Mouse (Mus musculus) adrenal gland, postnatal 0 days (tissue): ENCODE results near the gene Dnase1l1. TPM values are rescaled to one million over a fixed set of nuclear protein-coding genes. Genes with fewer than 3 reads are reported as not detected.

Experiments
- microRNA-seq: library from miRNA; unstranded; fragments of <30 nt; microRNA quantifications from one replicate; pipeline ENCODE4, GENCODE M21; 2016; ENCODE audit warnings: borderline replicate concordance; ENCODE audit not compliant: insufficient number of aligned reads
- polyA plus RNA-seq: library from polyadenylated mRNA; unstranded; fragments of >200 nt; fragmentation: Nextera tagmentation; extraction: Ambion mirVana; gene quantifications from 2 replicates; pipeline ENCODE4 v1.2.1, GENCODE M21; 2015

Dnase1l1 gene
- polyA plus RNA-seq = 19.2 and 21.0 TPM in 2 replicates

DNA sequence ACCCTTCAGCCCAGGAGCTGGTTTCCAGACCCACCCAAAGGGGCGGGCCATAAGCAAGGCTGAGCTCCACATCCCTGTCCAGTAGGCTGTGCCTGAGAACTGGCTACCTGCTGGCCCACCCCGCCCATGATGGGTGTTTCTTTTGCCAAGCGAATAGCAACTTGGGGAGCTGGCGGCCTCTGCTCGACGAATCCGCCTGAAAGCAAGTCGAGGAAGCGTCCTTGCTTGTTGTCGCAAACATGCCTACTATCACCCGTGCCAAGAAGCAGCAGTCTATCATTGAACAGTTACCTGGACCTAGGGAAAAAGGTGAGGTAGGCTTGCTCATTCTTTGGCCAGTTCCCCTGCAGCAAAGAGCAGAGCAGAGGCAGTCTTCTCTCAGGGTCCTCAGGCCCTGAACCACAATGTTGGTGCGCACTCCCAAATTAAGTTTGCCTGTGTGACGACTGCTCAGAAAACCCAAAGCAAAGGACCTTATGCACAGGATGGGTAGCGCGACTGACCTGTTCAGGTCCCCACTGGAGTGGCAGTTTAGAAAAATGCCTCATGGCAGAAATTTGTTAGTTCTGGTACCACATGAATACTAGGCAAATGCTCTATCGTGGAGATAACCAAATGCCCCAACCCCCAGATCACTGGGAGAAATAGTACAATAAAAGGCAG is at the start of gene Dnase1l1, which contains the start of gene Taz:
Gene Dnase1l1 (minus strand): TSS at position 606 of the 663 bp plus-strand sequence.
Gene Taz (plus strand): TSS at position 181 of the 663 bp plus-strand sequence.

GRCm38 (mm10) chrX:74328725-74329161 is 46.6 kb upstream of the Dnase1l1 start, which contains the start of gene Plxna3:
TSS of gene Plxna3 (plus strand) at chrX:74329066.

DNA sequence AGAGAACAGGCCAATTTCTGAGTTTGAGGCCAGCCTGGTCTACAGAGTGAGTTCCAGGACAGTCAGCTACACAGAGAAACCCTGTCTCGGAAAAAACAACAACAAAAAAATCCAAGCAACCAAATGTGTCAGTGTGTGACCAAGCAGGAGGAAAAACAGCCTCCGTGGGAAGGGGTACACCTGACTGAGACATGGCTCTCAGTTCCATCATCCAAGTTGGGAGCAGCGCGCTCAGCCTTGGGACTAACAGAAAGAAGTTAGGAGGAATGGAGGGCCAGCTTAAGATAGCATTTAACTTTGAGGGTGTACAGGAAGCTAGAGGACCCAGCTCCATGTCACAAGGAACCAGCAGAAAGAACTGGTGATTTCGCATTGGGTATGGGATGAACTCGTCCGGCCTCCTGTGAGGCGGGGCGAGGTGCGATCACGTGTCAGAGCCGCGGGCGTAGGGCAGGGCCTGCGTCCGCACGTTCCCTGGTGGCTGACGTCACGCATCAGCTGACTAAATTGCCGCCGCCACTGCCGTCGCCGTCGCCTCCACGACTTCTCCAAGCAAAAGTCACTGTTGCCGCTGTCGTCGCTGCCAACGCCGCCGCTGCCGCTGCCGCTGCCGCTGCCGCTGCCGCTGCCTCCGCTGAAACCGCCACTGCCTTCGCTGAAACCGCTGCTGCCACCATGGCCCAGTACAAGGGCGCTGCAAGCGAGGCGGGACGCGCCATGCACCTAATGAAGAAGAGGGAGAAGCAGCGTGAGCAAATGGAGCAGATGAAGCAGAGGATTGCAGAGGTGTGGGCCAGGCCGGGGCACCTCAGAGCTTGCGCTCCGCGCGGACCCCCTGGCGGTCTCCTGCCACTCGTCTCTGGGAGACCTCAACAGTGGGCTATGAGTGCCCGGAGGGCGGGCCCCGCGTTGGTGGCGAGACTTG is 30.7 kb upstream of the Dnase1l1 start, which contains the start of gene Fam50a:
Gene Fam50a (plus strand): TSS at position 494 of the 925 bp plus-strand sequence.

GRCm38 (mm10) chrX:74304867-74305700 is 22.9 kb upstream of the Dnase1l1 start, which contains the start of gene Gdi1:
TSS of gene Gdi1 (plus strand) at chrX:74304998.

DNA sequence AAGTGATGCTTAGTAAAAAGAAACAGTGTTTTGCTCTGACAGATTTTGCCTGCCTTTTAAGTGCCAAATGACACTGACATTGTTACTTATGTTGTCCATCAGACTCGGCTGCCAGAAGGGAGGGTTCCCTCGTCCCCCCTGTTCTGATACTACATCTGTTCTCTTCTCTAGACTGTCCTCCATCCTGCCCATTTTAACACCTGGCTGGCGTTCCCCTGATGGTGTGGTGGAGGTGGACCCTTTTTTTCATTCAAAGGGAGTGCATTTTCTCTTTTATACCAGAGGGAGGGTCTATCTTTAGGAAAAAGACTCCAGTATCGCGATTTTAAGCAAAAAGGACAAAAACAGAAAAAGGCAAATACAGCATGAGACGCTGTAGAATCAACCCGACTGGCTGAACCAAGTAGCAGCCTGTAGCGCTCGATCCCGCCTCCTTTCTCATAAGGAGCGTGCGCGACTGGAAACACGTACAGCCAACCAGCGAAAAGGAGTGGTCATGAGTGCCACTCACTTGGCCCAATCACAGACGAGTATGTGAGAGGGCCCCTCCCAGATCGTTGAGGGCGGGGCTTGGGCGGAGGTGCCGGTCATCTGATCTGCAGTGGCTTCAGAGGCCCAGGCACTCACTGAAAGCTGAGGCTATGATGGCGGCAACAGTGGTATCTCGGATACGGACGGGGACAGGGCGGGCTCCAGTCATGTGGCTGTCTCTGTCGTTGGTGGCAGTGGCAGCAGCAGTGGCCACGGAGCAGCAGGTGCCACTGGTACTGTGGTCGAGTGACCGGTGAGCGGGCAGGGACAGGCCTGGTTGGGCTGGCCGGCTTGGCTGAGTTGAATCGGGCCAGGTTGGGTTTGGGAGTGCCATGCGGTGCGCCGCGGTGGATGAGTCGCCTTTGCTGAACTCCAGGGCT is 14.7 kb upstream of the Dnase1l1 start, which contains the start of gene Atp6ap1:
Gene Atp6ap1 (plus strand): TSS at position 560 of the 911 bp plus-strand sequence.

GRCm38 (mm10) chrX:74270062-74270901 is 11.9 kb downstream of the Dnase1l1 start, which contains the start of gene Rpl10:
TSS of gene Rpl10 (plus strand) at chrX:74270812.

DNA sequence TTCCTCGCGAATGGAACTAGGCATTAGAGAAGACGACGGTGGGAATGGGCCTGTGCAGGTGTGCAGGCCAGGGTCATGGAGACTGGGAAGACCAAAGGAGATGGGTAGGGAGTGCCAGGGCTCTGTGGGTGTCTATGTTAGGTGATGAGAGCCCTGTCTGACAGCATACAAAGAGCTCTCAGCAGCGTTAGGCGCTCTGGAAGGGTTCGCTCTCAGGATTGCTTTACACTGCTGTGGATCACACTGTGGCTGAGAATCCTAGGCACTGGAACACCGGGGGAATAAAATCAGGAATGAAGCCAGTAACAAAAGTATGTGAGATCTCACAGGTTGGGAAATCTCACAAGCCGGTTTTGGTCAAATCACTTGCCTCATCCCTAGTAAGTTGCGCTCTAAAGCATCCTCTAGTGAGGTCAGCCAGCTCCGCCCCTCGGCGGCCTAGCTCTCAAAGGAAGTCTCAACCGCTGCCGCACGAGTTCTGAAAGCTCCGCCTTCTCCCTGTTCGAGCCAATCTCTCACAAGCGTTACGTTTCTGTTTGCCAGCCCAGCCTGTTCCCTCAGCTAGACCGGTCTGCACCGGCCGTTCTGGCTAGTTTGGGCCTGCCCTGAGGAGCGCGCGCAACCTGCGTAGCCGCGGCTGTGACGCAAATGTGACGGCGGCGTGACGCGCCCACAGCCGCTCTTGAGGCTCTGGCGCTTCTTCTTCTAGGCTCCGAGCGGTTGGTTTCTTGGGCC is 27.8 kb downstream of the Dnase1l1 start, which contains the start of gene Emd:
Gene Emd (plus strand): TSS at position 535 of the 735 bp plus-strand sequence.

DNA sequence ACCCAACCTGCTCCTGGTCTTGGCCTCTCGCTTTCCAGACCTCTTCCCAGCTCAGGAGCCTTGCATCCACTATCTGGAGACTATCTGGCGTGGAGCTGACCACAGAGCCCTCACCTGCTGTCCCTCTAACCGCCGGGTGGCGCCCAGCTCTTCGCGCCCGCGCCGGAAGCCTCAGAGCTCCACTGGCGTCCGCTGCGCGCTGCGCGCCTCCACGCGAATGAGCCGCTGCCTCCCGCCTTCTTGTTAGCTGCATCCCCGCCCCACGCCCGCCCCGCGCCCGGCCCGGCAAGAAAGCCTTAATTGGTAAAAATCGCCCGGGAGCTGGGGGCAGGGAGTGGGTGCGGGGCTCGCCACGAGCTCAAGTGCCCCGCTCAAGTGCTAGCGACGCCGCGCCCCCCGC is 32.5 kb downstream of the Dnase1l1 start, which contains the start of gene Flna:
Gene Flna (minus strand): TSS at position 206 of the 400 bp plus-strand sequence.

Small RNA genes within 50 kb of the gene (microRNA-seq; reads per million reads assigned to microRNA genes)
- not detected for gene Mir7091
- 1.8 reads per million for gene Mir7092

Other genes with a start within 250 kb of the Dnase1l1 start
- gene Opn1mw, start 154.9 kb downstream of the Dnase1l1 start, polyA plus RNA-seq = 0.25 TPM in 1 of 2 replicates, not detected in the other
- gene Mecp2, start 147.0 kb downstream of the Dnase1l1 start, polyA plus RNA-seq = 5.3 and 10.1 TPM in 2 replicates
- gene Tex28, start 114.5 kb downstream of the Dnase1l1 start, polyA plus RNA-seq = not detected in 2 replicates
- not detected in 2 replicates for gene Tktl1, start 105.1 kb downstream of the Dnase1l1 start, polyA plus RNA-seq
- gene Flna, start 32.5 kb downstream of the Dnase1l1 start, polyA plus RNA-seq = 59.1 and 60.0 TPM in 2 replicates
- gene Emd, start 27.6 kb downstream of the Dnase1l1 start, polyA plus RNA-seq = 12.4 and 12.5 TPM in 2 replicates
- 795 and 803 TPM in 2 replicates for gene Rpl10, start 11.5 kb downstream of the Dnase1l1 start, polyA plus RNA-seq
- 63.7 and 108 TPM in 2 replicates for gene Taz, start 425 bp downstream of the Dnase1l1 start, polyA plus RNA-seq
- gene Atp6ap1, start 14.8 kb upstream of the Dnase1l1 start, polyA plus RNA-seq = 107 and 140 TPM in 2 replicates
- 158 and 175 TPM in 2 replicates for gene Gdi1, start 22.7 kb upstream of the Dnase1l1 start, polyA plus RNA-seq
- gene Fam50a, start 30.7 kb upstream of the Dnase1l1 start, polyA plus RNA-seq = 38.3 and 51.4 TPM in 2 replicates
- gene Plxna3, start 46.7 kb upstream of the Dnase1l1 start, polyA plus RNA-seq = 4.2 and 6.4 TPM in 2 replicates
- gene Lage3, start 71.3 kb upstream of the Dnase1l1 start, polyA plus RNA-seq = 150 and 170 TPM in 2 replicates
- gene Ubl4a, start 90.9 kb upstream of the Dnase1l1 start, polyA plus RNA-seq = 61.6 and 67.4 TPM in 2 replicates
- 15.6 and 28.1 TPM in 2 replicates for gene Slc10a3, start 91.0 kb upstream of the Dnase1l1 start, polyA plus RNA-seq
- 27.4 and 32.8 TPM in 2 replicates for gene Fam3a, start 110.9 kb upstream of the Dnase1l1 start, polyA plus RNA-seq
- gene Ikbkg, start 111.0 kb upstream of the Dnase1l1 start, polyA plus RNA-seq = 12.7 and 15.7 TPM in 2 replicates
- gene G6pdx, start 146.9 kb upstream of the Dnase1l1 start, polyA plus RNA-seq = 34.2 and 68.2 TPM in 2 replicates
- gene Gm6880, start 199.1 kb upstream of the Dnase1l1 start, polyA plus RNA-seq = 0.28 TPM in 1 of 2 replicates, not detected in the other